Mouse (Mus musculus) heart, adult 2 months (tissue): ENCODE results near the gene Psmd9. TPM values are rescaled to one million over a fixed set of nuclear protein-coding genes. Genes with fewer than 3 reads are reported as not detected.

ENCODE experiments used
- DNase-seq, 2 experiments: peaks; one replicate each; pipeline ENCODE4 v3.0.0; 2021
- H3K27ac ChIP-seq: fragments of 200-600 bp; 2 replicates; pipeline ENCODE4 v1.8.1; 2022
- H3K27me3 ChIP-seq: fragments of 200-500 bp; 2 replicates; pipeline ENCODE4 v1.6.1; 2012; ENCODE audit warnings: mild to moderate bottlenecking, low read length, inconsistent platforms, mixed read lengths; ENCODE audit not compliant: control insufficient read depth, insufficient read depth
- H3K36me3 ChIP-seq: fragments of 200-500 bp; 2 replicates; pipeline ENCODE4 v1.6.1; 2012; ENCODE audit warnings: low read length, inconsistent platforms; ENCODE audit not compliant: control insufficient read depth, insufficient read depth
- H3K4me1 ChIP-seq: fragments of 200-500 bp; 2 replicates; pipeline ENCODE4 v1.6.1; 2011; ENCODE audit warnings: low read length; ENCODE audit not compliant: control insufficient read depth, insufficient read depth
- H3K4me3 ChIP-seq: fragments of 200-600 bp; 2 replicates; pipeline ENCODE4 v1.8.1; 2022
- H3K79me2 ChIP-seq: fragments of 200-500 bp; replicated peaks from 2 replicates; pipeline ENCODE4 v1.6.1; 2012; ENCODE audit warnings: mild to moderate bottlenecking, inconsistent platforms, low read length, moderate library complexity, mixed read lengths; ENCODE audit not compliant: control insufficient read depth, insufficient read depth
- H3K9ac ChIP-seq: fragments of 200-500 bp; 2 replicates; pipeline ENCODE4 v1.6.1; 2012; ENCODE audit warnings: low read depth, mild to moderate bottlenecking, control low read depth, inconsistent platforms, low read length, mixed read lengths
- CTCF ChIP-seq: fragments of 200-600 bp; IDR thresholded peaks from 2 replicates; pipeline ENCODE4 v1.8.1; 2022; ENCODE audit warnings: antibody characterized with exemption, mild to moderate bottlenecking, moderate library complexity
- EP300 ChIP-seq: fragments of 200-500 bp; IDR thresholded peaks from 2 replicates; pipeline ENCODE4 v1.6.1; 2011; ENCODE audit warnings: low read depth, low read length, control low read depth; ENCODE audit not compliant: insufficient read depth
- POLR2A ChIP-seq: fragments of 200-500 bp; IDR thresholded peaks from 2 replicates; pipeline ENCODE4 v1.6.1; 2011; ENCODE audit warnings: mild to moderate bottlenecking, low read depth, low read length, control low read depth; ENCODE audit not compliant: insufficient read depth
- WGBS: fragments of 180-500 bp; shearing (Covaris S2); methylation state at CpG from one replicate; pipeline ENCODE4 v1.1.7; 2018; 5-methylcytosine and 5-hydroxymethylcytosine counted together
- intact Hi-C: fragments of 180-260 bp; cut with DNase I; formaldehyde crosslinking; loops from one replicate; pipeline ENCODE4 v1.15.1; 2025
- polyA plus RNA-seq: library from polyadenylated mRNA; depleted of rRNA; stranded (reverse); fragments of >200 nt; gene quantifications from 2 replicates; pipeline ENCODE4 v1.2.3, GENCODE M21; 2012
- total RNA-seq, 2 experiments: library from RNA; stranded (reverse); gene quantifications; 2 replicates each; pipeline ENCODE4 v1.2.3; 2021

Psmd9 gene
- total and polyA plus RNA-seq, 3 experiments: 13.3 to 16.4 (median 14.8) TPM

DNA sequence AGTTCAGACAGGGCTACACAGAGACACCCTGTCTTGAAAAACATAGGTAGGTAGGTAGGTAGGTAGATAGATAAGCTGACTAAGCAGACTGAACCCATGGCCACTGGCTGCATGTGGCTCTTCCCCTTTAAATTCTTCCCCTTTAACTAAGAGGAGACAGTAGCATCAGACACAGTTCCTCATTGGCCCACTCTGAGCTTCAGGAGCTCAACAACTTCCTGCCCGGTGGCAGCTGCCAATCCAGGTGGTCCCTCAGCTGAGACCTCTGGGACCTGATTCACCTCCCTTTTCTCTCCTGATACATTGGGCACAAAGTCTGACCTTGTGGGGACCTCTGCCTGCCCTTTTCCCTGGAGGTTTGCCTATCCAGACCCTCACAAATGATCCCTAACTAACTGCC lies 16.3 kb upstream of the Psmd9 start:
- Histone ChIP-seq H3K36me3 (peaks cover 4% of the 10 kb centered on the region; the same call in 1 of the 2 replicates), H3K9ac (no peak overlapping the region), H3K27me3 (no peaks in the 10 kb centered on the region), H3K79me2 (peaks cover 6% of the 10 kb centered on the region), H3K27ac (no peak overlapping the region), H3K4me3 (no peak overlapping the region), H3K4me1 (peaks cover 6% of the 10 kb centered on the region)
- no peak for DNase-seq
- 64% methylated on average over 1 of the region's 1 CpGs for WGBS
- no peak for TF ChIP-seq EP300
- TF ChIP-seq CTCF: no peak
- TF ChIP-seq POLR2A: no peak
- intact Hi-C loops: no loop called here

DNA sequence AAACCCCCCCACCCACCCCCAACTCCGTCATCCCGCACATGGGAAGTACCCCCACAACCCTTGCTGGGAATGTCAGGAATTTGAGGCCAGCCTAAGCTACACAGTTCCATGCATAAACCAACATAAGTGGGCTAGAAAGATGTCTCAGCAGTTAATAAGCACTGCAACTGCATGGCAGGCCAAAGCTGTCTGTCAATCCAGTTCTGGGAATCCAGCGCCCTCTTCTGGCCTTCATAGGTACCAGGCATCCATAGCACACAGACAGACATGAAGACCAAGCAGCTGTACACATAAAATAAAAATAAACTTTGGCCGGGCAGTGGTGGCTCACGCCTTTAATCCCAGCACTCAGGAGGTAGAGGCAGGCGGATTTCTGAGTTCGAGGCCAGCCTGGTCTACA lies 13.8 kb upstream of the Psmd9 start:
- 37% methylated on average over 7 of the region's 7 CpGs for WGBS
- Histone ChIP-seq H3K4me1 (no peaks in the 10 kb centered on the region; the same call in 1 of the 2 replicates), H3K9ac (no peak overlapping the region), H3K36me3 (no peaks in the 10 kb centered on the region; the same call in 1 of the 2 replicates), H3K4me3 (no peak overlapping the region), H3K27me3 (no peaks in the 10 kb centered on the region), H3K27ac (no peak overlapping the region), H3K79me2 (no peaks in the 10 kb centered on the region; the same call in none of the 2 replicates)
- peak; percentile 67 to 74 for DNase-seq
- TF ChIP-seq EP300 (peak; percentile 83), POLR2A (no peak), CTCF (peak; percentile 84)
- intact Hi-C loops: loop anchor here (1.0 kb wide), 1 partner anchor 38 kb away; no protein-coding TSS in a partner anchor

DNA sequence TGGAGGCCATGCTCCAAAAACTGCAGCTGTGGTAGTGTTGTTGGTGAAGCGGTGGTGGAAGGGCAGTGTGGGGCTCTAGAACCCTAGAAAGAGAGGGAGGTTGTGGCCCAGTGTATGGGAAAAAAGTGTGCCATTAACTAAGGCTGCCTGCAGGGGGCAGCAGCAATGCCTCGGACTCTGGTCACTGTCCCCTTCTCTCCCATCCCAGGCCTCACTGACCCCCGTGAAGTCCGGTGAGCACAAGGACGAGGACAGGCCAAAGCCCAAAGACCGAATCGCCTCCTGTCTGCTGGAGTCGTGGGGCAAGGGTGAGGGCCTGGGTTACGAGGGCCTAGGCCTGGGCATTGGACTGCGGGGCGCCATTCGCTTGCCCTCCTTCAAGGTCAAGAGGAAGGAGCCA lies 12.4 kb upstream of the Psmd9 start:
- no peak overlapping the region for H3K27ac ChIP-seq
- no peaks in the 10 kb centered on the region for H3K4me1 ChIP-seq
- H3K9ac ChIP-seq: no peak overlapping the region
- no peaks in the 10 kb centered on the region; the same call in none of the 2 replicates for H3K79me2 ChIP-seq
- H3K4me3 ChIP-seq: no peak overlapping the region
- no peaks in the 10 kb centered on the region for H3K36me3 ChIP-seq
- TF ChIP-seq POLR2A (no peak), EP300 (no peak), CTCF (peak; percentile 68)
- 87% methylated on average over 12 of the region's 12 CpGs for WGBS
- intact Hi-C loops: no loop called here
- DNase-seq: no peak
- no peaks in the 10 kb centered on the region for H3K27me3 ChIP-seq

DNA sequence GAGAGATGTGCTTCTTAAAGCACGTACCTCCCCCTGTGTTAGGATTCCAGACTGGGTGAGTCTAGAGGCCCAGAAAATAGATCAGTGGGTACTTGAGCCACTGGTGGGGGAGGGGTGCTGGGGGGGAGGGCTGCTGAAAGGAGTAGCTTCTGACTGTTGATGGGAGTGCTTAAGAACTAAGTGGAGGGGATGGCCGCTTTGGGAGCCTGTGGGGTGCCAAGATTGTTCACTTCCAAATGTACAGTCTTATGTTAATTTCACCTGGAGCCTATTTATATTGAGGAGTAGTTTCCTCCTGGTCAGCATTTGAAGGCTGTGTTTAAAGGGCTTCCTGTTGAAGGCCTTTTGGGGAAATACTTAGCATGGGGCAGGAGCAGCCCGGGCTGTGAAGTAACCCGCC lies 11.2 kb upstream of the Psmd9 start:
- no peaks in the 10 kb centered on the region for H3K4me1 ChIP-seq
- no peak overlapping the region for H3K27ac ChIP-seq
- no peaks in the 10 kb centered on the region; the same call in 1 of the 2 replicates for H3K79me2 ChIP-seq
- no peak overlapping the region for H3K4me3 ChIP-seq
- no peaks in the 10 kb centered on the region for H3K27me3 ChIP-seq
- no peak for DNase-seq
- no peak for TF ChIP-seq POLR2A
- no peak for TF ChIP-seq EP300
- TF ChIP-seq CTCF: no peak
- no peaks in the 10 kb centered on the region for H3K36me3 ChIP-seq
- intact Hi-C loops: no loop called here
- 69% methylated on average over 4 of the region's 4 CpGs for WGBS
- H3K9ac ChIP-seq: no peak overlapping the region

DNA sequence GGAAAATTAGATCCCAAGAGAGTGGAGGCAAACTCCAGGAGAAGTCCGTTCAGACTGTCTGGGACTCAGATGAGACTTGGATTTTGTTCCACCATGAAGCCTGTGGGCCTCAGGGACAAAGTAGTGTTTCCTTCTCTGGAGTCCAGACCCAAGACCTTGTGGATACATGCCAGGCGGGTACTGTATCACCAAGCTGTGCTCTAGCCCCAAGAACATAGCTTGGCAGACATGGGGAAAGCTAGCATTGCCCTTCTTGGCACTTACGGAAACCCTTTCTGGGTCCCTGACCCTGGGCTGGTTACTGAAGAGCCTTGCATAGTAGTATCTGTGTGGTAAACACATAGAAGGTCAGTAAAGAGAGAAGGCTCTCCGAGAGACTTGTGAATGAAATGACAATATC lies 9.8 kb upstream of the Psmd9 start:
- H3K79me2 ChIP-seq: no peaks in the 10 kb centered on the region; the same call in 1 of the 2 replicates
- 93% methylated on average over 4 of the region's 4 CpGs for WGBS
- intact Hi-C loops: no loop called here
- no peak for DNase-seq
- no peaks in the 10 kb centered on the region for H3K36me3 ChIP-seq
- no peaks in the 10 kb centered on the region for H3K4me1 ChIP-seq
- no peak overlapping the region for H3K27ac ChIP-seq
- no peak overlapping the region for H3K9ac ChIP-seq
- H3K4me3 ChIP-seq: no peak overlapping the region
- no peaks in the 10 kb centered on the region for H3K27me3 ChIP-seq
- TF ChIP-seq CTCF (no peak), EP300 (no peak), POLR2A (no peak)

DNA sequence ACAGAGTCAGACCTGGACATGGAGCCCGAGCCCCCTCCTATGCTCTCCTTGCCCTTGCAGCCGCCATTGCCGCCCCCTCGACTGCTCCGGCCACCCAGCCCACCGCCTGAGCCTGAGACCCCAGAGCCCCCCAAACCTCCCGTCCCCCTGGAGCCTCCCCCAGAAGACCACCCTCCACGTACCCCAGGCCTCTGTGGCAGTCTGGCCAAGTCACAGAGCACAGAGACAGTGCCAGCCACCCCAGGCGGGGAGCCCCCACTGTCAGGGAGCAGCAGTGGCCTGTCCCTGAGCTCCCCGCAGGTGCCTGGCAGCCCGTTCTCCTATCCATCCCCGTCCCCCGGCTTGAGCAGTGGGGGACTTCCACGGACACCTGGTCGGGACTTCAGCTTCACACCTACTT lies 9.3 kb upstream of the Psmd9 start:
- Histone ChIP-seq H3K27me3 (no peaks in the 10 kb centered on the region), H3K79me2 (no peaks in the 10 kb centered on the region; the same call in 1 of the 2 replicates), H3K4me3 (no peak overlapping the region), H3K4me1 (no peaks in the 10 kb centered on the region), H3K27ac (no peak overlapping the region), H3K9ac (no peak overlapping the region), H3K36me3 (no peaks in the 10 kb centered on the region)
- TF ChIP-seq POLR2A: no peak
- no peak for TF ChIP-seq CTCF
- TF ChIP-seq EP300: no peak
- DNase-seq: no peak
- 93% methylated on average over 15 of the region's 15 CpGs for WGBS
- intact Hi-C loops: no loop called here

DNA sequence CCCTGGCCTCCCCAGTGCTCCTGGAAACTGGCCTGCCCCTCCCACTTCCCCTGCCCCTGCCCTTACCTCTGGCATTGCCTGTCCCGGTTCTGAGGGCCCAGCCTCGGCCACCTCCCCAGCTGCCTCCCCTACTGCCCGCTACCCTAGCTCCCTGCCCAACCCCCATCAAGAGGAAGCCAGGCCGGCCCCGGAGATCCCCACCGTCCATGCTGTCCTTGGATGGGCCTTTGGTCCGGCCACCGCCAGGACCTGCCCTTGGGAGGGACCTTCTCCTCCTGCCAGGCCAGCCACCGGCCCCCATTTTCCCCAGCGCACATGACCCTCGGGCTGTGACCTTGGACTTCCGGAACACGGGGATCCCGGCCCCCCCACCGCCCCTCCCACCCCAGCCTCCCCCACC lies 8.9 kb upstream of the Psmd9 start:
- Histone ChIP-seq H3K27me3 (no peaks in the 10 kb centered on the region), H3K36me3 (no peaks in the 10 kb centered on the region), H3K27ac (no peak overlapping the region), H3K79me2 (no peaks in the 10 kb centered on the region; the same call in 1 of the 2 replicates), H3K4me3 (no peak overlapping the region), H3K9ac (no peak overlapping the region), H3K4me1 (no peaks in the 10 kb centered on the region)
- TF ChIP-seq CTCF: no peak
- intact Hi-C loops: no loop called here
- 81% methylated on average over 15 of the region's 15 CpGs for WGBS
- DNase-seq: no peak
